Mouse (Mus musculus): ENCODE data around the gene Zfp30. TPM values are rescaled to one million over a fixed set of nuclear protein-coding genes. Genes with fewer than 3 reads are reported as not detected.

Gene Zfp30
- polyA plus RNA-seq, 1 experiment, result 2.4 TPM

DNA sequence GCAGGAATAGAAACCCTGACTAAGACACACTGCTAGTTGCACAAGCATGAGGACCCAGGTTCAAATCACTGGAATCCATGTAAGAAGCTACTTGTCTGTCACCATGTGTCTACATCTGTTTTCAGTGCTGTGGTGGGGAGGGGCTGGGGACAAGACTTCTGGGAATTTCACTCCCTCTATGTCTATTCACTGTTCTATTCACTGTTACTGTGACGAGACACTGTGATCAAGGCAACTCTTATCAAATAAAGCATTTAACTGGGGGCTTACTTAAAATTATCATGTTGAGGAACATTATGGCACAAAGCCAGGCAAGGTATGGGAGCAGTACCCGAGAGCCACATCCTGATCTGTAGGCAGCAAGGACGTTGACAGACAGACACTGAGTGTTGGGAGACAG lies 55.5 kb downstream of the Zfp30 start:
- H3K4me3 ChIP-seq (ENCODE audit: low read depth, low read length), result no peak overlapping the region
- H3K9ac ChIP-seq (ENCODE audit: low read depth, poor library complexity, severe bottlenecking), result no peak overlapping the region
- no peaks in the 10 kb centered on the region for H3K9me3 ChIP-seq (replicated peaks; ENCODE audit: control insufficient read depth, insufficient read depth, low read length, poor library complexity, severe bottlenecking)
- H3K4me1 ChIP-seq (ENCODE audit: control insufficient read depth, insufficient read depth, low read length), result no peaks in the 10 kb centered on the region
- TF ChIP-seq EP300 (IDR thresholded peaks at IDR 0.05; ENCODE audit: insufficient read depth, low read depth, low read length), result no peak
- TF ChIP-seq POLR2A (IDR thresholded peaks at IDR 0.05; ENCODE audit: insufficient read depth, low read length), result no peak
- no peak for TF ChIP-seq CTCF (IDR thresholded peaks at IDR 0.05; ENCODE audit: low read depth, low read length)
- H3K36me3 ChIP-seq (ENCODE audit: control insufficient read depth, insufficient read depth, low read length, poor library complexity, severe bottlenecking), result peaks cover 2% of the 10 kb centered on the region
- no peak overlapping the region for H3K27ac ChIP-seq (ENCODE audit: insufficient read depth, low read length)
- no peaks in the 10 kb centered on the region for H3K27me3 ChIP-seq (ENCODE audit: control insufficient read depth, insufficient read depth, low read length, poor library complexity, severe bottlenecking)

DNA sequence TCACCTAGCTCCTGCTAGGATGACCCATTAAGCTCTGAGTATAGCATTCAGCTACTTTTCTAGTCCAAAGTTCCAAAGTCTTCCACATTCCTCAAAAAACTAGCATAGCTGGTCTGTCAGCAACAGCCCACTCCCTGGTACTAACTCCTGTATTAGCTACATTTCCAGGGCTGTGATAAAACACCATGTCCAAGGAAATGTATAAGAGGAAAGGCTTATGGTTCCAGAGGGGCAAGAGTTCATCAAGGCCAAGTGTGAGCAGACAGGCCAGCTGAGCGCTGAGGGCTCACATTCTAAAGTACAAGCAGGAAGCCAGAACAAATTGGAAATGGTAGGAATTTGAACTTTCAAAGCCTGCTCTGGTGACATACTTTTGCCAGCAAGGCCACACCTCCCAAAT lies 58.3 kb downstream of the Zfp30 start:
- H3K36me3 ChIP-seq (ENCODE audit: control insufficient read depth, insufficient read depth, low read length, poor library complexity, severe bottlenecking), result peaks cover 21% of the 10 kb centered on the region
- H3K9me3 ChIP-seq (replicated peaks; ENCODE audit: control insufficient read depth, insufficient read depth, low read length, poor library complexity, severe bottlenecking), result no peaks in the 10 kb centered on the region
- no peak for TF ChIP-seq CTCF (IDR thresholded peaks at IDR 0.05; ENCODE audit: low read depth, low read length)
- TF ChIP-seq POLR2A (IDR thresholded peaks at IDR 0.05; ENCODE audit: insufficient read depth, low read length), result no peak
- TF ChIP-seq EP300 (IDR thresholded peaks at IDR 0.05; ENCODE audit: insufficient read depth, low read depth, low read length), result no peak
- no peak overlapping the region for H3K9ac ChIP-seq (ENCODE audit: low read depth, poor library complexity, severe bottlenecking)
- H3K4me3 ChIP-seq (ENCODE audit: low read depth, low read length), result no peak overlapping the region
- H3K4me1 ChIP-seq (ENCODE audit: control insufficient read depth, insufficient read depth, low read length), result no peaks in the 10 kb centered on the region
- H3K27me3 ChIP-seq (ENCODE audit: control insufficient read depth, insufficient read depth, low read length, poor library complexity, severe bottlenecking), result no peaks in the 10 kb centered on the region
- no peak overlapping the region for H3K27ac ChIP-seq (ENCODE audit: insufficient read depth, low read length)

Other genes starting within 250 kb of the Zfp30 start
- gene Catsperg2, start 57.0 kb upstream of the Zfp30 start, polyA plus RNA-seq (2011; ENCODE audit: insufficient read depth, insufficient read length, low read depth, missing spikeins), result 0.41 TPM in 1 of 2 replicates, not detected in the other
- gene Zfp84, start 15.4 kb upstream of the Zfp30 start, polyA plus RNA-seq (2011; ENCODE audit: insufficient read depth, insufficient read length, low read depth, missing spikeins), result 7.6 and 7.9 TPM in 2 replicates
- 6.2 and 7.4 TPM in 2 replicates for gene Zfp790, start 32.1 kb downstream of the Zfp30 start, polyA plus RNA-seq (2011; ENCODE audit: insufficient read depth, insufficient read length, low read depth, missing spikeins)
- gene Zfp940, start 69.7 kb downstream of the Zfp30 start, polyA plus RNA-seq (2011; ENCODE audit: insufficient read depth, insufficient read length, low read depth, missing spikeins), result 10.2 and 13.9 TPM in 2 replicates
- 11.4 and 13.4 TPM in 2 replicates for gene Zfp420, start 76.0 kb downstream of the Zfp30 start, polyA plus RNA-seq (2011; ENCODE audit: insufficient read depth, insufficient read length, low read depth, missing spikeins)
- 3.7 and 5.0 TPM in 2 replicates for gene Zfp27, start 122.6 kb downstream of the Zfp30 start, polyA plus RNA-seq (2011; ENCODE audit: insufficient read depth, insufficient read length, low read depth, missing spikeins)
- 10.4 and 10.8 TPM in 2 replicates for gene Zfp383, start 124.2 kb downstream of the Zfp30 start, polyA plus RNA-seq (2011; ENCODE audit: insufficient read depth, insufficient read length, low read depth, missing spikeins)
- gene Zfp74, start 170.1 kb downstream of the Zfp30 start, polyA plus RNA-seq (2011; ENCODE audit: insufficient read depth, insufficient read length, low read depth, missing spikeins), result 19.6 and 19.7 TPM in 2 replicates
- gene Zfp568, start 200.0 kb downstream of the Zfp30 start, polyA plus RNA-seq (2011; ENCODE audit: insufficient read depth, insufficient read length, low read depth, missing spikeins), result 98.0 and 103 TPM in 2 replicates

Measured in ES-Bruce4 (cell line).